Comparison of ENCODE assay signal across 22 mouse cellular contexts in genomic region chr2:75720236-75721027, GRCm38 (mm10). TPM values are rescaled to one million over a fixed set of nuclear protein-coding genes. Genes with fewer than 3 reads are reported as not detected.
A peak's percentile ranks its signal among the peaks of the same experiment; 100 is the strongest.
DNase-seq lines count a peak whose midpoint lies in the region; ATAC-seq and TF ChIP-seq lines count a peak whose summit lies in the region.
"Had no signal": no experiment of that assay in that cellular context is flagged by ENCODE, and none has a peak within 500 bp of the region (broad histone marks: within the 10 kb centered on the region; RNA-seq: fewer than 3 reads in every experiment).

No protein-coding gene starts in this region.

- H3K9me3 ChIP-seq in liver, embryonic 12.5 days (replicated peaks) = 0 out of 2 replicates have a peak, but pooled peaks cover 4% of the 10 kb centered on the region
- H3K9me3 ChIP-seq in intestine, embryonic 15.5 days = no peaks in the 10 kb centered on the region
- H3K9me3 ChIP-seq: embryonic facial prominence, embryonic 12.5 days; forebrain, embryonic 13.5 days; heart, embryonic 10.5 days; hindbrain, embryonic 10.5 days; kidney, embryonic 15.5 days; limb, embryonic 12.5 days; liver, embryonic 15.5 days; neural tube, embryonic 13.5 days had no signal

- 39% methylated on average over 11 of the region's 11 CpGs for WGBS in liver, adult 2 months
- 61% methylated on average over 11 of the region's 11 CpGs for WGBS in liver, embryonic 12.5 days (ENCODE audit: insufficient replicate concordance)
- 72% methylated on average over 11 of the region's 11 CpGs for WGBS in intestine, embryonic 15.5 days

- H3K79me2 ChIP-seq in liver, adult 2 months (ENCODE audit: control insufficient read depth, insufficient read depth, low read length) = no peaks in the 10 kb centered on the region
- H3K79me2 ChIP-seq in myocyte (ENCODE audit: control insufficient read depth, insufficient read depth) = no peaks in the 10 kb centered on the region

- ATAC-seq in liver, embryonic 12.5 days = no peak
- no peak for ATAC-seq in intestine, embryonic 15.5 days
- ATAC-seq: forebrain, embryonic 13.5 days; lung, postnatal 0 days had no signal

- no peak for TF ChIP-seq POLR2A in liver, adult 2 months (IDR thresholded peaks at IDR 0.05; ENCODE audit: extremely low read depth, insufficient read depth, low read length)
- TF ChIP-seq POLR2A in myocyte (IDR thresholded peaks at IDR 0.05; ENCODE audit: insufficient read length, low read depth) = no peak

- H3K27me3 ChIP-seq in liver, adult 2 months (ENCODE audit: control insufficient read depth, insufficient read depth, low read length) = no peaks in the 10 kb centered on the region
- H3K27me3 ChIP-seq in liver, embryonic 12.5 days (replicated peaks) = no peaks in the 10 kb centered on the region
- H3K27me3 ChIP-seq in myocyte (ENCODE audit: control insufficient read depth, insufficient read depth, insufficient read length) = no peaks in the 10 kb centered on the region
- no peaks in the 10 kb centered on the region for H3K27me3 ChIP-seq in intestine, embryonic 15.5 days (replicated peaks)
- H3K27me3 ChIP-seq: embryonic facial prominence, embryonic 12.5 days; forebrain, embryonic 13.5 days; kidney, embryonic 15.5 days; limb, embryonic 12.5 days; liver, embryonic 15.5 days; neural tube, embryonic 13.5 days had no signal

- H3K4me1 ChIP-seq in liver, adult 2 months (ENCODE audit: control insufficient read depth, insufficient read depth, low read length) = peaks cover 32% of the 10 kb centered on the region
- peaks cover 14% of the 10 kb centered on the region; the same call in 1 of the 2 replicates for H3K4me1 ChIP-seq in liver, embryonic 12.5 days
- 0 out of 2 replicates have a peak, but pooled peaks cover 2% of the 10 kb centered on the region for H3K4me1 ChIP-seq in brown adipose tissue, adult 24 weeks (ENCODE audit: control insufficient read depth, insufficient read depth, insufficient read length, low read length)
- H3K4me1 ChIP-seq in intestine, embryonic 15.5 days (replicated peaks) = no peaks in the 10 kb centered on the region
- H3K4me1 ChIP-seq: neural tube, embryonic 13.5 days had no signal

- peak overlapping the region; percentile 36; the same call in 1 of the 2 replicates for H3K27ac ChIP-seq in liver, adult 2 months (replicated peaks; ENCODE audit: insufficient read depth, low read depth, low read length)
- no peak overlapping the region for H3K27ac ChIP-seq in liver, embryonic 12.5 days
- H3K27ac ChIP-seq in brown adipose tissue, adult 24 weeks (replicated peaks; ENCODE audit: low read depth, low read length) = peak overlapping the region; percentile 35; the same call in 1 of the 2 replicates
- H3K27ac ChIP-seq in intestine, embryonic 15.5 days = no peak overlapping the region
- H3K27ac ChIP-seq: embryonic facial prominence, embryonic 12.5 days; forebrain, embryonic 13.5 days; heart, embryonic 10.5 days; hindbrain, embryonic 10.5 days; kidney, embryonic 15.5 days; limb, embryonic 12.5 days; liver, embryonic 15.5 days; neural tube, embryonic 13.5 days had no signal

- DNase-seq in liver, adult 2 months (ENCODE audit: extremely low read depth, low read depth, low spot score) = peak; percentile 35
- peak; percentile 61 for DNase-seq in CD4-positive helper T cell, adult 2 months (ENCODE audit: low read depth, low spot score)
- DNase-seq in testis, postnatal 14 days (ENCODE audit: low spot score) = no peak
- no peak for DNase-seq in right cerebral cortex, postnatal 4 days
- DNase-seq: cerebellum, adult 9-11 months; gastrocnemius, postnatal 10 days; kidney, postnatal 4 days; thymus, postnatal 25 days had no signal

- no peak overlapping the region for H3K4me3 ChIP-seq in liver, adult 2 months (ENCODE audit: insufficient read depth, low read depth, low read length)
- H3K4me3 ChIP-seq in liver, embryonic 12.5 days = no peak overlapping the region
- no peak overlapping the region for H3K4me3 ChIP-seq in brown adipose tissue, adult 24 weeks (ENCODE audit: insufficient read depth, low read depth, low read length)
- no peak overlapping the region for H3K4me3 ChIP-seq in myocyte
- H3K4me3 ChIP-seq in intestine, embryonic 15.5 days (replicated peaks) = no peak overlapping the region
- H3K4me3 ChIP-seq: embryonic facial prominence, embryonic 12.5 days; erythroblast, embryonic 14.5 days; forebrain, embryonic 13.5 days; heart, embryonic 10.5 days; hindbrain, embryonic 10.5 days; kidney, embryonic 15.5 days; limb, embryonic 12.5 days; liver, embryonic 15.5 days; neural tube, embryonic 13.5 days had no signal

- peak overlapping the region; percentile 26; the same call in 1 of the 2 replicates for H3K9ac ChIP-seq in liver, adult 2 months (ENCODE audit: low read depth, low read length)
- H3K9ac ChIP-seq in liver, embryonic 12.5 days = no peak overlapping the region
- H3K9ac ChIP-seq in intestine, embryonic 15.5 days = no peak overlapping the region
- H3K9ac ChIP-seq: embryonic facial prominence, embryonic 12.5 days; forebrain, embryonic 13.5 days; kidney, embryonic 15.5 days; limb, embryonic 12.5 days; liver, embryonic 15.5 days; neural tube, embryonic 13.5 days had no signal

- H3ac ChIP-seq in myocyte (ENCODE audit: control insufficient read depth, insufficient read length) = no peak overlapping the region

- no peaks in the 10 kb centered on the region for H3K36me3 ChIP-seq in liver, adult 2 months (ENCODE audit: control insufficient read depth, insufficient read depth, low read length)
- H3K36me3 ChIP-seq in liver, embryonic 12.5 days = no peaks in the 10 kb centered on the region
- H3K36me3 ChIP-seq in myocyte (ENCODE audit: control insufficient read depth, insufficient read depth) = no peaks in the 10 kb centered on the region
- no peaks in the 10 kb centered on the region for H3K36me3 ChIP-seq in intestine, embryonic 15.5 days
- H3K36me3 ChIP-seq: embryonic facial prominence, embryonic 12.5 days; heart, embryonic 10.5 days; hindbrain, embryonic 10.5 days; kidney, embryonic 15.5 days; limb, embryonic 12.5 days; liver, embryonic 15.5 days; neural tube, embryonic 13.5 days had no signal

- no peak overlapping the region for H3K4me2 ChIP-seq in liver, embryonic 12.5 days
- H3K4me2 ChIP-seq in myocyte (ENCODE audit: low read depth) = peak overlapping the region; percentile 2
- no peak overlapping the region for H3K4me2 ChIP-seq in intestine, embryonic 15.5 days (replicated peaks)
- H3K4me2 ChIP-seq: embryonic facial prominence, embryonic 12.5 days; forebrain, embryonic 13.5 days; kidney, embryonic 15.5 days; limb, embryonic 12.5 days; liver, embryonic 15.5 days; neural tube, embryonic 13.5 days had no signal

- no peak for TF ChIP-seq CTCF in liver, adult 2 months (IDR thresholded peaks at IDR 0.05; ENCODE audit: low read depth, low read length)

TF ChIP-seq in myocyte, 11 proteins besides CTCF, POLR2A, EP300 and RAD21:
- TF ChIP-seq TCF12 (IDR thresholded peaks at IDR 0.05; ENCODE audit: insufficient read depth, poor library complexity, severe bottlenecking) (no peak), REST (IDR thresholded peaks at IDR 0.05; ENCODE audit: insufficient read depth, insufficient read length) (no peak), POLR2AphosphoS2 (IDR thresholded peaks at IDR 0.05; ENCODE audit: insufficient read length, low read depth) (no peak), MYOD1 (IDR thresholded peaks at IDR 0.05; ENCODE audit: control insufficient read depth in 1 of 3, insufficient read length in 2 of 3, low read depth in 2 of 3) (no peak), SRF (IDR thresholded peaks at IDR 0.05; ENCODE audit: control insufficient read depth, insufficient read length, low read depth) (no peak), MYOG (IDR thresholded peaks at IDR 0.05; ENCODE audit: control insufficient read depth in 1 of 3, insufficient read depth in 1 of 3, insufficient read length in 2 of 3, low read depth in 2 of 3) (no peak), MAX (IDR thresholded peaks at IDR 0.05; ENCODE audit: low read depth) (no peak), TCF3 (IDR thresholded peaks at IDR 0.05; ENCODE audit: insufficient read length, low read depth) (no peak), CEBPB (IDR thresholded peaks at IDR 0.05; ENCODE audit: insufficient read depth, poor library complexity, severe bottlenecking) (no peak), USF1 (IDR thresholded peaks at IDR 0.05; ENCODE audit: low read depth) (no peak), E2F4 (IDR thresholded peaks at IDR 0.05; ENCODE audit: insufficient read depth) (no peak)

RNA-seq across cellular contexts. Expression of gene Nfe2l2, which starts 16.0 kb away (rescaled TPM):
- 29.5 and 34.1 TPM in 2 replicates for total RNA-seq in liver, adult 2 months (2014; rRNA removed)
- 35.9 and 40.1 TPM in 2 replicates for polyA plus RNA-seq in liver, adult 2 months (2012; rRNA removed)
- polyA plus RNA-seq in liver, embryonic 12.5 days (2016; fragmentation: Nextera tagmentation; extraction: Ambion mirVana) = 51.9 and 53.1 TPM in 2 replicates
- 50.2 and 50.6 TPM in 2 replicates for polyA plus RNA-seq in brown adipose tissue, adult 24 weeks (2012; ENCODE audit: insufficient read depth, insufficient read length, missing spikeins)
- polyA plus RNA-seq in myocyte (2012; fragmentation: generic; extraction: Trizol) = 74.1 TPM
- polyA plus RNA-seq in intestine, embryonic 15.5 days (2015; fragmentation: Nextera tagmentation; extraction: Ambion mirVana) = 89.3 and 93.6 TPM in 2 replicates

Comparison
In these comparisons a context has a peak if more than half of its experiments do, and no peak if none do; other contexts are left out.
1. H3K27ac ChIP-seq: peak in liver, adult 2 months (single experiment) and brown adipose tissue, adult 24 weeks (single experiment); none in liver, embryonic 12.5 days (single experiment) and intestine, embryonic 15.5 days (single experiment).
2. DNase-seq: peak in liver, adult 2 months (single experiment) and CD4-positive helper T cell, adult 2 months (single experiment); none in testis, postnatal 14 days (single experiment) and right cerebral cortex, postnatal 4 days (single experiment).